Mouse (Mus musculus) heart, adult 2 months (tissue): Measurements from ENCODE around the gene Grb14. TPM values are rescaled to one million over a fixed set of nuclear protein-coding genes. Genes with fewer than 3 reads are reported as not detected.

Source experiments
- DNase-seq, 2 experiments: peaks; one replicate each; pipeline ENCODE4 v3.0.0; 2021
- H3K27ac ChIP-seq: fragments of 200-600 bp; 2 replicates; pipeline ENCODE4 v1.8.1; 2022
- H3K27me3 ChIP-seq: fragments of 200-500 bp; 2 replicates; pipeline ENCODE4 v1.6.1; 2012; ENCODE audit warnings: mild to moderate bottlenecking, low read length, inconsistent platforms, mixed read lengths; ENCODE audit not compliant: control insufficient read depth, insufficient read depth
- H3K36me3 ChIP-seq: fragments of 200-500 bp; 2 replicates; pipeline ENCODE4 v1.6.1; 2012; ENCODE audit warnings: low read length, inconsistent platforms; ENCODE audit not compliant: control insufficient read depth, insufficient read depth
- H3K4me1 ChIP-seq: fragments of 200-500 bp; 2 replicates; pipeline ENCODE4 v1.6.1; 2011; ENCODE audit warnings: low read length; ENCODE audit not compliant: control insufficient read depth, insufficient read depth
- H3K4me3 ChIP-seq: fragments of 200-600 bp; 2 replicates; pipeline ENCODE4 v1.8.1; 2022
- H3K79me2 ChIP-seq: fragments of 200-500 bp; replicated peaks from 2 replicates; pipeline ENCODE4 v1.6.1; 2012; ENCODE audit warnings: mild to moderate bottlenecking, inconsistent platforms, low read length, moderate library complexity, mixed read lengths; ENCODE audit not compliant: control insufficient read depth, insufficient read depth
- H3K9ac ChIP-seq: fragments of 200-500 bp; 2 replicates; pipeline ENCODE4 v1.6.1; 2012; ENCODE audit warnings: low read depth, mild to moderate bottlenecking, control low read depth, inconsistent platforms, low read length, mixed read lengths
- CTCF ChIP-seq: fragments of 200-600 bp; IDR thresholded peaks from 2 replicates; pipeline ENCODE4 v1.8.1; 2022; ENCODE audit warnings: antibody characterized with exemption, mild to moderate bottlenecking, moderate library complexity
- EP300 ChIP-seq: fragments of 200-500 bp; IDR thresholded peaks from 2 replicates; pipeline ENCODE4 v1.6.1; 2011; ENCODE audit warnings: low read depth, low read length, control low read depth; ENCODE audit not compliant: insufficient read depth
- POLR2A ChIP-seq: fragments of 200-500 bp; IDR thresholded peaks from 2 replicates; pipeline ENCODE4 v1.6.1; 2011; ENCODE audit warnings: mild to moderate bottlenecking, low read depth, low read length, control low read depth; ENCODE audit not compliant: insufficient read depth
- WGBS: fragments of 180-500 bp; shearing (Covaris S2); methylation state at CpG from one replicate; pipeline ENCODE4 v1.1.7; 2018; 5-methylcytosine and 5-hydroxymethylcytosine counted together
- intact Hi-C: fragments of 180-260 bp; cut with DNase I; formaldehyde crosslinking; loops from one replicate; pipeline ENCODE4 v1.15.1; 2025
- polyA plus RNA-seq: library from polyadenylated mRNA; depleted of rRNA; stranded (reverse); fragments of >200 nt; gene quantifications from 2 replicates; pipeline ENCODE4 v1.2.3, GENCODE M21; 2012
- total RNA-seq, 2 experiments: library from RNA; stranded (reverse); gene quantifications; 2 replicates each; pipeline ENCODE4 v1.2.3; 2021

Gene Grb14
- total and polyA plus RNA-seq, 3 experiments, result 71.1 to 208 (median 191) TPM

DNA sequence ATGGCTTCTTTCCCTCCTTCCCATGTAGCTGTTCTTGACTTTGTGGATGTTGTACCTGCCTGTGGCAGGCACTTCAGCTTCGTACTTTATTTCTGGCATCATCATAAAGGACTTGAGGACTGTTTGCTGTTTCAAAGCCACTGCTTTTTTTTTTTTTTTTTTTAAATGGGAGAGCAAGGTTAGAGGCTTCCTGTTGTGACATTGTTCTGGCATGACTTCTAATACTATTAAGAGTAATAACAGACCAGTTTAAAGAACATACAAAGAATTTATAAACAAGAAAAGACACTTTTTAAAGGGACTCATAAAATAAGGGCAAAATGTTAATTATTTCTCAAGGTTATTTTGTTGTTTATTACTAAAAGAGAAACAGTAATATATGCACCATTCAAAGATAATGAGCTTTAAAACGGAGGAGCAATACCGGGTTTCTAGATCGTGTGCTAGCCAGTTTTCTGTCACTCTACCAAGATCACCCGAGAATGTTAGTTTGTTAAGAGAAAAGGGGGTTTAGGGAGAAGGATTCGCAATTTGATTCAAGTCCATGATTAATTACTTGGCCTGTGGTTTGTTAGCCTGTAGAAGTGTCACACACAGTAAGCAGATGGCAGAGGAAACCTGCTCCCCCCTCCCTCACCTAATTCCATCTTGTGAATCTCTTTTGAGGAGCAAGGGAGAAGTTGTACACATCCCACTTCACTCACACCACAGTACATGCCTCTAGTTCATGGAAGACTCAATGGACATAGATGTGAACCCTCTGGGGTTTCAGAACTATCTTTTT lies 23.6 kb upstream of the Grb14 start:
- H3K79me2 ChIP-seq, result no peaks in the 10 kb centered on the region
- TF ChIP-seq POLR2A, result no peak
- no peak for TF ChIP-seq EP300
- TF ChIP-seq CTCF, result no peak
- intact Hi-C loops, result no loop called here
- DNase-seq, result no peak
- 66% methylated on average over 6 of the region's 6 CpGs for WGBS
- no peaks in the 10 kb centered on the region for H3K27me3 ChIP-seq
- no peaks in the 10 kb centered on the region for H3K4me1 ChIP-seq
- H3K4me3 ChIP-seq, result no peak overlapping the region
- H3K27ac ChIP-seq, result no peak overlapping the region
- H3K36me3 ChIP-seq, result no peaks in the 10 kb centered on the region
- no peak overlapping the region for H3K9ac ChIP-seq

- DNase-seq, result peak in 1 of 2 experiments; percentile 9
These were observed 13.4 kb upstream of the Grb14 start for GRCm38 (mm10) chr2:65038164-65038563.

DNA sequence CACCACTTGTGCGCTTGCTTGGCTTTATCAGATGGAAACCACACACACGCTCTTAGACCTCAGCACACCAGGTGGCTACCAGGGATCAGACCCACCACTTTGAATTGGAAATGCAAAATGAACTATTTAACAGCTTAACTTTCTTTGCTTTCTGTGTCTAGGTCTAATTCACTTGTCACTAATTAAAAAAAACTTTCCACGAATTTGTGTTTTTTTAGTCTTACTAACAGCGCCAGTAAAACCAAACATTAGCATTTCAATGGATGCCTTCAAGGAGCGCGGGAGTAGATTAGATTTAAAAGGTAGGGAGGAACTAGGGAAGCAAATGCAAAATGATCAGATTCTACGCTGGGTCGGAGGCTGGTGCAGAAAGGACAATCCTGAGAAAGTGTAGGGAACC lies 12.8 kb upstream of the Grb14 start:
- Histone ChIP-seq H3K36me3 (no peaks in the 10 kb centered on the region), H3K9ac (0 out of 2 replicates have a peak overlapping the region, but pooled peaks have one; percentile 11), H3K4me3 (no peak overlapping the region), H3K4me1 (no peaks in the 10 kb centered on the region), H3K27me3 (no peaks in the 10 kb centered on the region), H3K79me2 (no peaks in the 10 kb centered on the region), H3K27ac (peak overlapping the region; percentile 11; the same call in 1 of the 2 replicates)
- DNase-seq, result no peak
- WGBS, result 56% methylated on average over 8 of the region's 8 CpGs
- TF ChIP-seq POLR2A (no peak), CTCF (no peak), EP300 (no peak)
- intact Hi-C loops, result no loop called here

More at GRCm38 (mm10) chr2:65038164-65038563, 13.4 kb upstream of the Grb14 start:
- intact Hi-C loops, result no loop called here
- peak overlapping the region; percentile 43; the same call in 1 of the 2 replicates for H3K27ac ChIP-seq
- no peaks in the 10 kb centered on the region for H3K4me1 ChIP-seq
- H3K4me3 ChIP-seq, result no peak overlapping the region
- H3K79me2 ChIP-seq, result no peaks in the 10 kb centered on the region
- TF ChIP-seq EP300 (no peak), POLR2A (peak; percentile 52; the same call in 1 of the 2 replicates)
- H3K9ac ChIP-seq, result no peak overlapping the region
- H3K27me3 ChIP-seq, result no peaks in the 10 kb centered on the region
- no peaks in the 10 kb centered on the region for H3K36me3 ChIP-seq
- WGBS, result 26% methylated on average over 4 of the region's 4 CpGs

- peak overlapping the region; percentile 85 for H3K9ac ChIP-seq
- peaks cover 6% of the 10 kb centered on the region for H3K36me3 ChIP-seq
- no peaks in the 10 kb centered on the region for H3K27me3 ChIP-seq
- H3K4me1 ChIP-seq, result no peaks in the 10 kb centered on the region; the same call in 1 of the 2 replicates
- intact Hi-C loops, result loop anchor here (1.0 to 10.0 kb wide), 3 partner anchors 100 to 315 kb away; no protein-coding TSS in a partner anchor
- 1% methylated on average over 56 of the region's 71 CpGs for WGBS
- peak; percentile 83 to 88 for DNase-seq
- peak overlapping the region; percentile 88 for H3K27ac ChIP-seq
- H3K4me3 ChIP-seq, result peak overlapping the region; percentile 87
- TF ChIP-seq EP300, result no peak
- peak; percentile 59; the same call in 1 of the 2 replicates for TF ChIP-seq POLR2A
- TF ChIP-seq CTCF, result peak; percentile 74
- no peaks in the 10 kb centered on the region for H3K79me2 ChIP-seq
These were observed 2.2 kb downstream of the Grb14 start for GRCm38 (mm10) chr2:65022363-65023240.

DNA sequence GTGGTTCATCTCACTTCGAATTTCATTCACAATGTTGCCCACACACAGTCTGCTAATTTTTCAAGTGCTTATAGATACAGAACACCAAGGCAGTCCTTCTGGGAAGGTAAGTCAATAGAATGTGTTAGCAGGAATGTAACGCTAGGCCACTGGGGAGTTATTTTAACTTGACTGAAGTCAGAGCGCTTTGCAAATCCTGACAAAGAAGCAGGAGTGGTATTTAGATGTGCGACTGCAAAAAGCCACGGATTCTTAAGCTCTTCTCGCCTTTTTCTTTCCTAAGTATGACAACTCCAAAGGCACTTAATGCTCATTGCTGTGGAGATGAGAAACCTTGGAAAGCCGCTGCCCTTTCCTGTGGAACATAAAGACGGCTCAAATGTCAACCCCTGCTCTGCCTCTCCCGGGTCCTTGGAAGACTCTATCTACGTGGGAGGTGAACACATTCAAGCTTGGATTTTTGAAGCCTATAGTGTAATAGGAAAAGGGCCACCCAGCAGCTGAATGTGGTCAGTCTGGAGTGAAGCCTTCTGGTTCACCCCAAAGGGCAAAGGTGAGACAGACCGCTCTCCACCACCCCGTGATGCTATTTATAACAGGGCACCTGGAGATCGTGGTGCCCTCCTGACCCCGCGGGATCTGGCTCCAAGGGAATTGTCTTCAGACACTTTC lies 3.0 kb downstream of the Grb14 start:
- intact Hi-C loops, result loop anchor here (1.0 to 10.0 kb wide), 3 partner anchors 100 to 315 kb away; no protein-coding TSS in a partner anchor
- 10% methylated on average over 15 of the region's 15 CpGs for WGBS
- Histone ChIP-seq H3K4me1 (no peaks in the 10 kb centered on the region; the same call in 1 of the 2 replicates), H3K79me2 (no peaks in the 10 kb centered on the region), H3K36me3 (peaks cover 7% of the 10 kb centered on the region), H3K27me3 (no peaks in the 10 kb centered on the region), H3K27ac (peak overlapping the region; percentile 88), H3K4me3 (peak overlapping the region; percentile 87), H3K9ac (peak overlapping the region; percentile 85)
- TF ChIP-seq EP300 (no peak), POLR2A (no peak), CTCF (0 out of 2 replicates have a peak, but pooled peaks have one; percentile 3)
- no peak for DNase-seq
